Mouse (Mus musculus) liver, embryonic 14.5 days (tissue): ENCODE measurements around the gene C530008M17Rik.

Source experiments
- CTCF ChIP-seq: IDR thresholded peaks from 2 replicates; pipeline ENCODE4 v1.5.1; 2016; ENCODE audit warnings: antibody characterized with exemption, low read depth, control low read depth
- EP300 ChIP-seq: IDR thresholded peaks from 2 replicates; pipeline ENCODE4 v1.6.1; 2016; ENCODE audit warnings: antibody characterized with exemption, low read depth

GRCm38 (mm10) chr5:76623759-76624158 is 32.6 kb upstream of the C530008M17Rik start:
- no peak for TF ChIP-seq CTCF
- no peak for TF ChIP-seq EP300
